Mouse (Mus musculus) brain, adult 2 months (tissue): ENCODE data around the gene Slc7a6os.

Experiments used
- DNase-seq: peaks from one replicate; pipeline ENCODE4 v3.0.0; 2011; ENCODE audit warnings: low read depth, low spot score

The Slc7a6os gene

GRCm38 (mm10) chr8:106177594-106177993 is 33.1 kb downstream of the Slc7a6os start:
- no peak for DNase-seq

- DNase-seq = no peak
Measured at GRCm38 (mm10) chr8:106176891-106177290, 33.8 kb downstream of the Slc7a6os start.

GRCm38 (mm10) chr8:106173566-106173965 is 37.2 kb downstream of the Slc7a6os start:
- DNase-seq = no peak

- no peak for DNase-seq
Measured at GRCm38 (mm10) chr8:106169934-106170480, 40.7 kb downstream of the Slc7a6os start.

- DNase-seq = peak; percentile 53
Measured at GRCm38 (mm10) chr8:106169017-106169933, 41.5 kb downstream of the Slc7a6os start.

GRCm38 (mm10) chr8:106168356-106169016 is 42.2 kb downstream of the Slc7a6os start, which contains the start of gene Slc7a6:
Slc7a6 (plus strand) TSS chr8:106168857.
- peak; percentile 91 for DNase-seq

- DNase-seq = peak; percentile 81
Measured at GRCm38 (mm10) chr8:106165460-106165859, 45.3 kb downstream of the Slc7a6os start.

GRCm38 (mm10) chr8:106163251-106163650 is 47.5 kb downstream of the Slc7a6os start:
- no peak for DNase-seq

- no peak for DNase-seq
Measured at GRCm38 (mm10) chr8:106159876-106160275, 50.9 kb downstream of the Slc7a6os start.

- no peak for DNase-seq
Measured at GRCm38 (mm10) chr8:106158381-106158780, 52.4 kb downstream of the Slc7a6os start.

GRCm38 (mm10) chr8:106157419-106157818 is 53.3 kb downstream of the Slc7a6os start:
- no peak for DNase-seq

- DNase-seq = peak; percentile 36
Measured at GRCm38 (mm10) chr8:106152876-106153275, 57.9 kb downstream of the Slc7a6os start.

GRCm38 (mm10) chr8:106151041-106151440 is 59.7 kb downstream of the Slc7a6os start:
- no peak for DNase-seq
